Mouse (Mus musculus): ENCODE measurements around the gene Senp3.
"Not testable (repeated sequence)": the region's sequence is repeated elsewhere in the genome, so short reads cannot be mapped to it uniquely, and the experiment has no call there.

Gene Senp3

GRCm38 (mm10) chr11:69704613-69705010, 22.7 kb upstream of the Senp3 start:
- no peak for DNase-seq (ENCODE audit: low read depth, low spot score)

- no peak for DNase-seq (ENCODE audit: low read depth, low spot score)
These were observed 22.1 kb upstream of the Senp3 start for GRCm38 (mm10) chr11:69703814-69704612.

GRCm38 (mm10) chr11:69703381-69703780, 21.5 kb upstream of the Senp3 start:
- DNase-seq (ENCODE audit: low read depth, low spot score), result not testable (repeated sequence)

- not testable (repeated sequence) for DNase-seq (ENCODE audit: low read depth, low spot score)
These were observed 21.0 kb upstream of the Senp3 start for GRCm38 (mm10) chr11:69702886-69703285.

- no peak for DNase-seq (ENCODE audit: low read depth, low spot score)
These were observed 17.7 kb upstream of the Senp3 start for GRCm38 (mm10) chr11:69699595-69699994.

- DNase-seq (ENCODE audit: low read depth, low spot score), result no peak
These were observed 16.7 kb upstream of the Senp3 start for GRCm38 (mm10) chr11:69698574-69698973.

GRCm38 (mm10) chr11:69697396-69697795, 15.5 kb upstream of the Senp3 start:
- DNase-seq (ENCODE audit: low read depth, low spot score), result no peak

GRCm38 (mm10) chr11:69695361-69696181, 13.7 kb upstream of the Senp3 start, which contains the start of the genes Tnfsf12 and Tnfsfm13:
TSS of gene Tnfsf12 (minus strand) at chr11:69695849.
TSS of gene Tnfsfm13 (minus strand) at chr11:69696098.
- DNase-seq (ENCODE audit: low read depth, low spot score), result peak; percentile 50

- peak; percentile 78 for DNase-seq (ENCODE audit: low read depth, low spot score)
These were observed 13.1 kb upstream of the Senp3 start for GRCm38 (mm10) chr11:69695046-69695360.

- DNase-seq (ENCODE audit: low read depth, low spot score), result no peak
These were observed 11.6 kb upstream of the Senp3 start for GRCm38 (mm10) chr11:69693421-69693965.

GRCm38 (mm10) chr11:69692863-69693262, 11.0 kb upstream of the Senp3 start:
- DNase-seq (ENCODE audit: low read depth, low spot score), result no peak

GRCm38 (mm10) chr11:69692196-69692811, 10.4 kb upstream of the Senp3 start:
- peak; percentile 20 for DNase-seq (ENCODE audit: low read depth, low spot score)

GRCm38 (mm10) chr11:69689891-69690290, 8.0 kb upstream of the Senp3 start:
- no peak for DNase-seq (ENCODE audit: low read depth, low spot score)

GRCm38 (mm10) chr11:69687061-69687460, 5.2 kb upstream of the Senp3 start:
- no peak for DNase-seq (ENCODE audit: low read depth, low spot score)

GRCm38 (mm10) chr11:69686377-69686776, 4.5 kb upstream of the Senp3 start:
- peak; percentile 67 for DNase-seq (ENCODE audit: low read depth, low spot score)

- DNase-seq (ENCODE audit: low read depth, low spot score), result peak; percentile 93
These were observed 3.8 kb upstream of the Senp3 start, which contains the start of gene Tnfsf13 for GRCm38 (mm10) chr11:69685526-69686148. TSS of gene Tnfsf13 (minus strand) at chr11:69685784.

GRCm38 (mm10) chr11:69684936-69685335, 3.1 kb upstream of the Senp3 start:
- no peak for DNase-seq (ENCODE audit: low read depth, low spot score)

- DNase-seq (ENCODE audit: low read depth, low spot score), result no peak
These were observed 2.4 kb upstream of the Senp3 start for GRCm38 (mm10) chr11:69684128-69684745.

- no peak for DNase-seq (ENCODE audit: low read depth, low spot score)
These were observed 1.7 kb upstream of the Senp3 start for GRCm38 (mm10) chr11:69683576-69683975.

- peak; percentile 95 for DNase-seq (ENCODE audit: low read depth, low spot score)
These were observed 1.1 kb upstream of the Senp3 start for GRCm38 (mm10) chr11:69682840-69683533.

Measured in brain, adult 2 months (tissue).